Mouse (Mus musculus): ENCODE data around the gene Pgap2.
"Not testable (repeated sequence)": the region's sequence is repeated elsewhere in the genome, so short reads cannot be mapped to it uniquely, and the experiment has no call there.

The Pgap2 gene

DNA sequence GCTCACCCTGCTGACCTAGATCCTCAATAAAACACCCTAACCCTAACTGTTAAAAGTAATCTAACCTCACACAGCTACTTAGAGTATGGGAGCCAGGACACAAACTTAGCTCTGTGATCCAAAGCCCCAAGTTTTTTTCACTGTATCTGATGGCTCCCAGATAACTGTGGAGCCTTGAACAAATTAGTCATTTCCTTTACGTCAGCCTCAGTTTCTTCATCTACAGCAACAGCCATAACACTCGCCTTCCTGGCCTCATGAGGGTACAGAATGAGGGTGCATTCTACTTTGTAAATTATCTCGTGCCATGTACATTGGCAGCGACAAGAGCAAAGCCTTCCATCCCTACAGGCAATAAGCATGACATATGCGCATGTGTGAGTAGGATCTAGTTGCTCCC is 32.4 kb downstream of the Pgap2 start:
- no peak for DNase-seq (ENCODE audit: low spot score)

DNA sequence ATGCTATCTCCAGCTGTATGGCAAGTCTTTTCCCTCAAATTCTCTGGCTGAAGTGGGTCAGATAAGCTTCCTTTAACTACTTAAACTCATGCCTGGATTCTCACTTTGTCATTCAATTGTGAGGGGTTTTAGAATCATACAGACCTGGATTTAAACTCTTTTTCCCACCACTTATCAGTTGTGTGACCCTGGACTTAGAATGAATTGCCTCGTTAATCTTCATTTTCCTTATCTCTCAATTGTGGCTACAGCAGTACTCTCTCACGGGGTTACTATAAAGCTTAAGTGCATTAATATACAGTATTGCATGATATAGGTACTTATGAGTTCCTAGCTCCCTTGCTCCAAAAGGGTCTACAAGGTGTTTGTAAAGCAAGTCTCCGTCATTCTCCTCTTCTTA is 32.9 kb downstream of the Pgap2 start:
- no peak for DNase-seq (ENCODE audit: low spot score)

DNA sequence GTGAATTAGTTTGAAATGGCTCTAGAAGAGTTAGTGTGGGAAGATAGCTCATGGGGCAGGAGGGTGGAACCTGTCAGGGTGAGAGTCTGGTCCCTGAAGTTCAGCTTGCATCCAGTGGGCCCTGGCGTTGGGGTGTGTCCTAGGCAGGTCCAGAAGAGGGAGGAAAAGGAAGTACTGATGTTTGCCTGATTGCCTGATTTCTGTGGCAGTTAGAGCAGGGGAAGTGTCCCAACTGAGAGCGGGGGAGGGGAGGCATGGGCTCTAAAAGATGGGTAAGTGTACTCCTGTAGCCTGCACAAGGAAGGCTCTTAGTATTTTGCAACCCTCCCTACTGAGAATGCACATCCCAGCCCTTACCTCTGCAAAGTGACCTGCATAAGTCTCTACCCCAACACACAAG is 33.9 kb downstream of the Pgap2 start:
- peak; percentile 19 for DNase-seq (ENCODE audit: low spot score)

DNA sequence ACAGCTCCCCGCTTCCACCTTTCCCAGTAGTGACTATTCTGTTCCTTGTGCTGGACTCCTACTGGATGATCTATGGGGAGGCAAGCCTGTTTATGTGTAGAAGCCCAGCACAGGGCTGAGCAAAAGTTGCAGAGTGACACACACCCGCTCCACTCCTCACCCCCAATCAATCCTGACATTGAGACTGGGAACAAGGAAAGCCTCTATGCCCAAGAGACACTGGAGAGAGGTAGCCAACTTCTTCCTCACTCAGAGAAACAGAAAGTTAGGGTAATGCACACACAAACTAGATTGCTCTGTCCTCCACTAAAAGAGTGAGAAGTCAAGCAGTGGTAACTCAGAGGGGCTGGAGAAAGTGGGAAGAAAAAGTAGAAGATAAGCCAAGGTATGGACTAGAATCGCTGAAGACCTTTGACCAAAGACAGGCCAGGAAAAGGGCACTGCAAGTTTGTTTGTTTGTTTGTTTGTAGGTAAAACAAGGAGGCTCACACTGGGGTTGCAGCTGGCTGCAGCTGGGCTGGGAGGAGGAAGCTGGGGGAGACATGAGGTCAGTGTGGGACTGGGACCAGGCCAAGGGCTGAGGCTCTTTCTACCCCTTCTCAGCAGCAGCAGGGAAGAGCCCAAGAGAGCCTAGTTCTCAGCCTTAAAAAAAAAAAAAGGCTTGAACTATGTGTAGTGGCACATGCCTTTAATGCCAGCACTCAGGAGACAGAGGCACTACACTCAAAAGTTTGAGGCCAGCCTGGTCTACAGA is 35.0 kb downstream of the Pgap2 start:
- DNase-seq (ENCODE audit: low spot score) = peak; percentile 24

DNA sequence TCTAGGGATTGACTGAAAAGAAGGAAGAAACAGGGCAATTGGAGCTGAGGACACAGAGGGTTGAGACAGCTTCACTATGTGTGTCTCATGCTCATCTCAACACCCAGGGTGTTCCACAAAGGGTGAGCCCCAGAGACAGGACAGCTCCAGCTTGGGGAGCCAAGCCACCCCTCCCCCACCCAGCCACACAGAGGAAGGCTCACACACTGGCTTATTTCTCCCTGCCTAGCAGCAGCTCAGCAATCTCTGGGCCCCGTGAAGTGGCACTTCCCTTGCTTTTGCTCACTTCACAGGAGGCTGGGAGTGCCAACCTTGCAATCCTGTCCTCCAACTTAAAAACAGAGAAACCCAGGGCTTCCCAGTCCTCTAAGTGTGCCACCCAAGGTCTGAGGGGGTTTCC is 35.8 kb downstream of the Pgap2 start:
- DNase-seq (ENCODE audit: low spot score) = peak; percentile 39

DNA sequence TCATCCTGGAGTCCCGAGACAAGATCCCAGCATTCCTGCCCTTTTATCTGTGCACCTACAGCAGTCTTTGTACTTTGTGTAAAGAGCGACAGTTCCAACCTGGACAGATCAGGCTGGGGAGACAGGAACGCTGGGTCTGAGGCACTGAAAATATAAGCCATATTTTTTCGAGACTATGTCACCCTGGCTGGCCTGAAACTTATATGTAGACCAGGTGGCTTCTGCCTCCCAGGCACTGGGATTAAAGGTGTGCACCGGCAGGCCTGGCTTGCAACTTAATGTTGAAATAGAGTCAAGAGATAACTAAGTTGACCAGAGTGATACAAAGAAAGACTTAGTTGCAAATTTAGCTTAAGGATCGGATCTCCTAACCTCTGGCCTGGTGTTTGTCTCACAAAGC is 36.3 kb downstream of the Pgap2 start:
- peak; percentile 44 for DNase-seq (ENCODE audit: low spot score)

DNA sequence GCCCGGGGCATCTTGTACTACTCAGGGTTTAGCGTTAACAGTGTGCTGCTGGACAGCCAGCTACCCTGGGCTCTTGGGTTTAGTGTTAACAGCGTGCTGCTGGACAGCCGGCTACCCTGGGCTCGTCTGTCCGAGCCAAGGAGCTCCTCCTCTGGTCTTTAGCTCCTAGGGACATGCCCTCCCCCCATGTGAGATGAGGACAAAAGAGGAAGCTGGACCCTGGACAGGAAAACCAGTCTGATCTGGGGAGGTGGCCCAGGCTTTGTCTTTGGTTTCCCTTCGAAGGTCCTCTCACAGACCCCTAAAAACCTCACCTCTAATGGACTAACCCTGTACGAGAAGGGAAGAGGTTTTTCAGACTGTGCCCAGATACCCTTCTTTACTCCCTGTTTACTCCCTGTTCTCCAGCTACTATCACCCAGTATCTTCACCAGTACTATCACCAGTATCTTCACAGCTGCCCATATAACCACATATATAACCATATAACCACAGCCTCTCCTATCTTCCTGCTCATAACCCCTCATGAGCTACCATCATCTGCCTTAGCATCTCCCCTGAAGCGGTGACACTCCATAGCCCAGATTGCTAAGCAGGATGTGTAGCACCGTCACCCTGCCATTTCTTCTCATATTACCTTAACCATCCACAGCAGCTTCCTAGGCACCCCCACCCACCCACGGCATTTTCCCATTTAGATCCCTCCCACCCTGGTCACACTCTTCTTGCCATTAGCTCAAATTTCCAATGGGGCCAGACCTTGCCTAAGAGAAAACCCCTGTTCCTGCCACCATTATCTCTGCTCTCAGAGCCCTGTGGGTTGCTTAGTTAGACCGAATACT is 37.2 kb downstream of the Pgap2 start:
- DNase-seq (ENCODE audit: low spot score) = peak; percentile 22

DNA sequence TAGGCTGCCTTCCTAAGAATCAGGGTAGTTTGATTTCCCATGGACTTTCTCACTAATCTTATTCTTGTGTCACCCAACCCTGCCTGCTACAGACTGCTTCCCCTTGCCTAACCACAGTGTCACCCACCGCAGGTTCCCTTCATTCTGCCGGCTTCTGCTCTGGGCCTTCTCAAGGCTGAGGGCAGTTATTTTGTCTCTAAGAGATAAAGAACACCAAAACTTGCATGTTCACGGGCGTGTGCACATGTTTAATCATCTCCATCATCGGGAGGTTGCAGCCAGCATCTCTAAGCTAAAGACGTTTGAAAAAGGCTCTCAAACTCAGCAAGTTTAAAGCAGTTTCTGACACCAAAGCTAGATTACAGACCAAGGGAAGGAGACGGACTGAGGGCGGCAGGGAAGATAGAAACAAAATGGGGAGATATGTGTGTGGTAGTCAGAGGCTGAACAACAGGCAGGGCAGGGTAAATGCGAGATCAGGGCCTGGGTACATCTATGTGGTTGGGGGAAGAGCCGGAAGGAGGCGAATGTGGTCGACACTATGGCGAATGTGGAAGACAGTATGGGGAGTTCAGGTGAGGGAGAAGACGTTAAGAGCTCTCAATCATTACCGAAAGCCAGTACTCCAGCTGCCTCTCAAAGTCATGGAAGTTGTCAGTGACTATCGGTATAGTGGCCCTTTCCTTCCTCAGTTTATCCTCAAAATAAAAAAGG is 38.8 kb downstream of the Pgap2 start:
- DNase-seq (ENCODE audit: low spot score) = no peak

DNA sequence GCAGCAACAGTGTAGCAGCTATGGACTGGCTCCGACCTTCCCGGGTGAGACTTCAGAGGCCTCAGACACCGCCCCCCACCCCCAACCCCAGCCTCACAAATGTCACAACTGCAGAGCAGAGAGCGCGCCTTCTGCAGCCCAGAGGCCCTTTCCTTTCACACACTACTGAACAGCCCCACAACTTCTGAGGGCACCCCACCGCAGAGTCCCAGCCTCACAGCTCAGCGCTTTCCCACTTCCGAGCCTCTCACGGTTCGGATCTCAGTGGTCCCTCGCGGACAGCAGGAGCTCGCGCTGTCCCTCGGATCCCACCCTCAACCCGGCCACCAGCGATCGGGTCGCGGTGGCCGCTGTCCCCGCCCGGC is 39.5 kb downstream of the Pgap2 start:
- DNase-seq (ENCODE audit: low spot score) = peak; percentile 64

DNA sequence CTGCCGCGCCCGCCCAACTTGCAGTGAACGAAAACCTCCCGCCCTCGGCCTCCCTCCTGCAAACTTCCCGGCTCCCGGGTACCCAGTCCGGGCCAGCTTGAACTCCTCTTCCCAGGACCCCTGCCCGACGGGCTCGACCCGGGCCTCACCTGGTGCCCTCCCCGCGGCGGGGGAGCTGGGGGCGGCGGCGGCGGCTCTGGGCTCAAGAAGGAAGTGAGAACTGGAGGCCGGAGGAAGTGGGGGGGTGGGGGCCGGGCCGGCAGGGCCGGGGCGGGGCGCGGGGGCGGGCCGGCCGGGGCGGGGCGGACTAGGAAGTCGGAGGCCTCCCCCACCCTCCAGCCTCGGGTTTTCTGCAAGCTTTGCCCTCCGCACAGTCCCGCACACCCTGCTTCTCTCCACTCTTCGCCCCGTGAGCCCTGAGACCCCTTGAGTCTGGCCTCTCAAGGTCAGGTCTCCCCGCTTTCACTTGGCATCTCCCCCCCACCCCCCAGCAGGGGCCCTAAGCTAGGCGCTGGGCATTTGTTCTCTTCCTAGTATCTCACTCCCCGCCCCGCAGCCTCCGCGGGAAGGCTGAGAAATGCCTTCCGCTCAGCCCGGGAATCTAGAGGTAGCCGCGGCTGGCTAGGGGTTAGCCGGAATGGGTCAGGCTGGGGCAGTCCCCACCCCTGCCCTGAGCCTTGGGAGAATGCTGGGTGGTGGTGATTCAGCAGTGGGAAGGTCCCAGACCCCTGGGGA is 40.1 kb downstream of the Pgap2 start:
- DNase-seq (ENCODE audit: low spot score) = peak; percentile 90

DNA sequence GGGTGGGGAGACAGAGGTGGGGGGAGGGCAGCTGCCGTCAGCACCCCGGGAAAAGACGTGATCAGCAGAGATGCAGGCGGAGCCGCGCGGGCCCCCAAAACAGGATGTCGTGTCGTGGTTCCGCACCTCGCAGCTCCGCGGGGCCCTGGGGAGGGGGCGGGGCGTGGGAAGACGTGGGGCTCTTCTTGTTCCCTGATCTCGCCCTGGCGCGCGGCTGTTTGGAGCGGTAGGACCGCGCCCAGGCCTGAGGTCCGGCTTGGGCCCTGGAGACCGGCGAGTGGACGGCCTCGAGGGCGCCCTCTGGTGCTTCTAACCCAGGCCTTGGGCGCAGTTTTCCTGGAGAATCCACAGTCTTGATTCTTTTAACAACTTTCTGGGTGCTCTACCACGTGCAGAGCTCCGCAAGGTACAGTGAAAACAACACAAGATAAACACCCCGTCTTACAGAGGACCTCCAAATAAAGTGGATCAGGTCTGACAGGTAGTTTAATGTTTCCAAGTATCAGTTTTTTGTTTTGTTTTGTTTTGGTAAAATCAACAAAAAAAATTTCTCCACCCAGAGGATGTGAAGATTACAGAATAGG is 40.7 kb downstream of the Pgap2 start:
- peak; percentile 89 for DNase-seq (ENCODE audit: low spot score)

DNA sequence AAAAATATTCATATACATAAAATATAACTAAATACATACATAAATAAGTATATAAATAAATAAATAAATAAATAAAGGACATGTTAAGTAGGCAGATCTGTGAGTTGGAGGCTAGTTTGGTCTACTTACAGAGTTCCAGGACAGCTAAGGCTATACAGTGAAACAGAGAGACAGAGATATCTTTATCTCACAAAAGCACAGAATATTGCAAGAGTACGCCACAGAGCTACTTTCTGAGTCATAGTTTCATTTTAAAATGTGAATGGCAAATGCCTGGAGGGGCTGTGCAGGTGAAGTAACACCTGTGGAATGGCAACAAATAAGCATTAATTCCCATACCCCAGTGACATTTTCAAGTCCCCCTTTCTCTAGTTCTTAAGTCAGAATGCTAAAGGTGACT is 43.6 kb downstream of the Pgap2 start:
- no peak for DNase-seq (ENCODE audit: low spot score)

DNA sequence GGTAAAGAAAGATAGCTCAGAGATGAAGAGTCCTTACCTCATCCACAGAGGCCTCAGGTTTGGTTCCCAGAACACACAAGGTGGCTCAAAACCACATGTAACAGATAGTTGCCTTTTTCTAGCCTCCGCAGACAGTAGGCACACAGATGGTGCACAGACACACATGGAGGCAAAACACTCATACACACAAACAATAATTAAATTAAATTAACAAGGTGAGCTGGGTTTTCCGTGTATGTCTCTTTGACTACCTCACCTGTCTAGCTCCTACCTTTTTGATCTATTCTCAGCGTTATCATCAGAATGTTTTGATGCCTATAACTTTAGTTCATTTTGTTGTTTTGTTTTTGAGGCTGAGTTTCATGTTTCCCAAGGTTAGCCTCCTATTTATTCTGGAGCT is 45.9 kb downstream of the Pgap2 start, which contains the start of gene Rhog:
Rhog (minus strand) TSS at position 101 of the 400 bp plus-strand sequence.
- DNase-seq (ENCODE audit: low spot score) = no peak

DNA sequence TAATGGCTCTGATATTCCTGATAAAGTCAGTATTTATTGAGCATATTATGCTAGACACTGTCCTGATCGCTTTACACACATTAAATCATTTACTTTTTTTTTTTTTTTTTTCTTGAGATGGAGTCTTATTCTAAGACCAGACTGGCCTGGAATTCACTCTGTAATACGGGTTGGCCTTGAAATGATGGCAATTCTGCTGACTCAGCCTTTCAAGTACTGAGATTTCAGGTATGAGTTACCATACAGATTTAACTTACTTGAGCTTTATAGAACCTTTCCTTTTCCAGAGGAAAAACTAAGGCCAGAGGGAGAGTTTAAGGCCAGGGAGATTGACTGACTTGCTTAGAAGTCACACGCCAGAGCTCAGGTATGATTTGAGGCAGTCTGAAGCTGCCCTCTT is 46.6 kb downstream of the Pgap2 start:
- DNase-seq (ENCODE audit: low spot score) = no peak

DNA sequence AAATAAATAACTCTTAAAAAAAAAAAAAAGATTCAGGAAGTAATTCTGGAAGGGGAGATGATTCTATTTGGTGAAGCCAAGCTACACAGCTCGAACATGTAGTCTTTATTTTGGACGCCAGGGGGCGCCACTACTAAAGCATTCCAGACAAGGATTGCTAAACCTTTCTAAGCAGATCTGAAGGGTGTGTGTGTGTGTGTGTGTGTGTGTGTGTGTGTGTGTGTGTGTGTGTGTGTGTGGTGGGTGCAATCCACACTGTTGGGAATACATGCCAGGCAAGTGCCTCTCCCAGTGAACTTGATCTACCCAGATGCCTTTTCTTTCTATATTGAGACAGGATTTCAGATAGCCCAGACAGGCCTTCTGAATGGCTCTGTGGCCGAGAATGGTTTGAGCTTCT is 48.2 kb downstream of the Pgap2 start:
- DNase-seq (ENCODE audit: low spot score) = peak; percentile 51

DNA sequence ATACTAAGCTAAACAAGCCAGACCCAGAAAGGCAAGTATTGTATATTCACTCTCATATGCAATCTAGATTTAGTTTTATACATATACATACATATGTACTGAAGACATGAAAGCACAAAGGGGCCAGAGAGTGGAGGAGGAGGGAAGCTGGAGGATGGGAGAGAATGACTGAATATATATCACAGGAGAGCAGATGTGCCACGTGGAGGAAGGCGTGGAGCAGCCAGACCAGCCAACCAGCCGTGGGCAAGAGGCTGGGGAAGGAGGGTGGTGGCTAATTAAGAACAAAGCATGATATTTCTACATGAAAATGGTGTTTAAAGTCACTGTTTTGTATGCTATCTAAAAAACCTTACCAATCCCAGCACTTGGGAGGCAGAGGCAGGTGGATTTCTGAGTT is 48.7 kb downstream of the Pgap2 start:
- DNase-seq (ENCODE audit: low spot score) = no peak

DNA sequence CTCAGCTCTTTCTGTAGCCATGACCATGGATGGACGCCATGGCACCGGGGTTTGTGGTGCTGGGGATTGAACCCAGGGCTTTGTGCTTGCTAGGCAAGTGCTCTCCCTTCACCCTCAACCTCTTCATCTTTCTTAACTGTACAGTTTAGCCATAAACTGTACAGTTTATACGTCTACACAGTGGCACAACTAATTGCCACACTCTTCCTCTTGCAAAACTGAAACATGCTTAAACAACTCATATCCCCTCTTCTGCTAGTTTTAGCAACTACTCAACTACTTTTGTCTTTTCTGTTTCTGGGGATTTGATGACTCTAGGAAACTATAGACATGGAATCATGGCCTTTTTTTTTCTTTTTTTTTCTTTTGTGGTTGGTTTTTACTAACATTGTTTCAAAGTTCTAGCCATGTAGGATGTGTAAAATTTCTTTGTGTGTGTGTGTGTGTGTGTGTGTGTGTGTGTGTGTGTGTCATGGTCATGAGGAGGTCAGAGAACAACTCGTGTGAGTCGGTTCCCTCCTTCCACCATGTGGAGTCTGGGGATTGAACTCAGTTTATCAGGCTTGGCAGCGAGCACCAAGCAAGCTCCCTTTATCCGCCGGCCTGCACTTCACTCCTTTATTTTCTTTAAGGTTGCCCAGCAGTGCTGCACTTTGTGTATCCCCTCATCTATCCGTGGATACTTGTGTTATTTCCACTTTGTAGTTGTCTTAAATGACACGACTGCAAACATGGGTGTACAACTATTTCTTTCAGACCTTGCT is 49.9 kb downstream of the Pgap2 start:
- DNase-seq (ENCODE audit: low spot score) = no peak

DNA sequence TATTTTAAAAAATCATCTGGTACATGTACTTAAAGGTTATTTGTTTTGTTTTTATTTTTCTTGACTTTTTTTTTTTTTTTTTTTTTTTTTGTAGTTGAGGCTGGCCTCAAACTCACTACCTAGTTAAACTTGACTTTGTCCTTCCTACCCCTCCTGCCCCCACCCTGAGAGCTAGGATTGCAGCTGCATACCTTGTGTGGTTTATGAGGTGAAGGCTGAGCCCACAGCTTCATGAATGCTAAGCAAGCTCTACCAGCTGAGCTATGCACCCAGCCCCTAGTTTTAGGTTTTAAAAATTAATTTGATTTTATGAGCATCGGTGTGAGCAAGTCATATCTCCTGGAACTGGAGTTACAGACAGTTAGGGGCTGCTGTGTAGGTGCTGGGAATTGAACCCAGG is 50.5 kb downstream of the Pgap2 start:
- no peak for DNase-seq (ENCODE audit: low spot score)

DNA sequence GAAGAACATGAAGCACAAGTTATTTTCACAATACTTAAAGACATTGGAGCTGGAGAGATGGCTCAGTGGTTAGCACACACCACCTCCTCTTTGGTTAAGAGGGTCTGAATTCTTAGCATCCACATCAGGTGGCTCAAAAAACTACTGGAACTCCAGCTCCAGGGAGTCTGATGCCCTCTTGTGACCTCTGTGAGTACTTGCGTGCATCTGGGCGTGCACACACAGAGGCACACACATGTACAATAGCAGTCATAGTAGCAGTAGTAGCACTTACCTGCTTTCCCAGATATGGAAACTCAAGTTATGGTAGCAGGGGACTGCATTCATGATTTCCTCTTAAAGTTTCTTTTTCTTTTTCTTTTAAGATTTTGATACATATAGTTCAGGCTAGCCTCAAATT is 53.0 kb downstream of the Pgap2 start:
- no peak for DNase-seq (ENCODE audit: low spot score)

DNA sequence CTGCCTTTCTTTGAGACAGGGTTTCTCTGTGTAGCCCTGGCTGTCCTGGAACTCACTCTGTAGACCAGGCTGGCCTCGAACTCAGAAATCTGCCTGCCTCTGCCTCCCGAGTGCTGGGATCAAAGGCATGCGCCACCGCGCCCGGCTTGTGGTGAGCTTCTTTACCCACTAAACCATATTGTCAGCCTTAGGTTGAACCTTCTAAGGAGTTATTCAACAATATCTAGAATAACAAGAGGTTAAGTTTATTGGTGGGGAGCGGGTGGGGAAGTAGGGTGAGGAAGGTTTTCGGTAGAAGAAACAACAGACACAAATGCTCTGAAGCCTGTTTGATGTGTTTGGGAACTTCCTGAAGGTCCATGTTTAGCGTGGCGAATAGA is 56.0 kb downstream of the Pgap2 start:
- not testable (repeated sequence) for DNase-seq (ENCODE audit: low spot score)

DNA sequence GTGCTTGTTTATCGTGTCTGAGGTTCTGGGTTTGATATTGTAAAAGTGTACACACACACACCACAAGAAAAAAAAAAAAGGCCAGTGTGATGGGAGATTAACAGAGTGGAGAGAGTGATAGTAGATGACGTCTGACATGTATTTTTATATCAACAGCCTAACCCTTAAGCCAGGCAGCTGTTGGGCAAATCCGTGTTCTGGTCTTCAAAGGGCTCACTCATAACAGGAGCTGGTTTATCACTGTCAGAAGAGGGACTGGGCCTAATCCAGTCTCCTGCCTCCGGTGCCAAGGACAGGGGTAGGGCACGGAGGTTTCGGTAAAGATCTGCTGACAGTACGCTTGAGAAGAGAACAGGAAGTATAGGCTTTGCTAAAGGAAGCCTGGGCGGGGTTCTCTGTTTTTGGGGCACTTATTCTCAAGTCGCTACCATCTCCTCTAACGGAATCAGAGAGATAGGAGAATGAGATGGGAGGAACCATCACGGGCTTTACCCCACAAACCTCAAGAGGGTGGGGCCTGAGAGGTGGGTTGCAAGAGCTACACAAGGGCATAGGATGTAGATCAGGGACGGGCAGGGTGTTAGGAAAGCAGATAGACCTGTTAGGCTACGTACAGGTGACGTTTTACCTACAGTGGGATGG is 56.5 kb downstream of the Pgap2 start:
- DNase-seq (ENCODE audit: low spot score) = no peak

All from yolk sac, embryonic 10.5 days (tissue).